Mouse (Mus musculus) liver, postnatal 0 days (tissue): Measurements from ENCODE around the gene Mkrn3. TPM values are rescaled to one million over a fixed set of nuclear protein-coding genes. Genes with fewer than 3 reads are reported as not detected.

Experiments
- ATAC-seq: fragments of 200-750 bp; cut with Nextera tagmentation; 2 replicates; pipeline ENCODE4 v1.8.0; 2017; ENCODE audit warnings: mild to moderate bottlenecking, moderate library complexity
- DNase-seq: peaks from one replicate; pipeline ENCODE4 v3.0.0-alpha.2; 2016
- H3K27ac ChIP-seq: fragments of 300-500 bp; sonication (generic); 2 replicates; pipeline ENCODE4 v1.5.1; 2014; ENCODE audit warnings: antibody characterized with exemption, moderate library complexity, mild to moderate bottlenecking, low read depth
- H3K27me3 ChIP-seq: fragments of 300-500 bp; sonication (generic); 2 replicates; pipeline ENCODE4 v1.6.1; 2014; ENCODE audit warnings: low read length, control low read depth, mixed read lengths; ENCODE audit not compliant: insufficient read depth
- H3K36me3 ChIP-seq: fragments of 300-500 bp; sonication (generic); replicated peaks from 2 replicates; pipeline ENCODE4 v1.6.1; 2014; ENCODE audit warnings: mild to moderate bottlenecking, control low read depth, low read length, moderate library complexity, mixed read lengths; ENCODE audit not compliant: insufficient read depth
- H3K4me1 ChIP-seq: fragments of 300-500 bp; sonication (generic); 2 replicates; pipeline ENCODE4 v1.6.1; 2014; ENCODE audit warnings: antibody characterized with exemption, mild to moderate bottlenecking, control low read depth; ENCODE audit not compliant: insufficient read depth
- H3K4me2 ChIP-seq: fragments of 300-500 bp; sonication (generic); 2 replicates; pipeline ENCODE4 v1.6.1; 2014; ENCODE audit warnings: low read depth, mild to moderate bottlenecking, low read length, moderate library complexity, mixed read lengths
- H3K4me3 ChIP-seq: fragments of 300-500 bp; sonication (generic); 2 replicates; pipeline ENCODE4 v1.5.1; 2014; ENCODE audit warnings: low read depth, low read length
- H3K9ac ChIP-seq: fragments of 300-500 bp; sonication (generic); replicated peaks from 2 replicates; pipeline ENCODE4 v1.6.1; 2014; ENCODE audit warnings: mild to moderate bottlenecking, moderate library complexity
- H3K9me3 ChIP-seq: fragments of 300-500 bp; sonication (generic); 2 replicates; pipeline ENCODE4 v1.6.1; 2016; ENCODE audit warnings: mild to moderate bottlenecking, control low read depth, low read length, mixed read lengths
- CTCF ChIP-seq: sonication (generic); IDR thresholded peaks from 2 replicates; pipeline ENCODE4 v1.5.1; 2016; ENCODE audit warnings: antibody characterized with exemption, low read depth
- EP300 ChIP-seq: IDR thresholded peaks from 2 replicates; pipeline ENCODE4 v1.6.1; 2016; ENCODE audit warnings: antibody characterized with exemption, low read depth, mild to moderate bottlenecking
- WGBS: fragments of 180-500 bp; shearing (Covaris S2); extraction: QIAGEN DNeasy Blood & Tissue Kit; methylation state at CpG from one replicate; pipeline ENCODE4 v1.1.7; 2014; ENCODE audit not compliant: insufficient replicate concordance; 5-methylcytosine and 5-hydroxymethylcytosine counted together
- polyA plus RNA-seq: library from polyadenylated mRNA; unstranded; fragments of >200 nt; fragmentation: Nextera tagmentation; extraction: Ambion mirVana; gene quantifications from 2 replicates; pipeline ENCODE4 v1.2.1, GENCODE M21; 2015

Mkrn3 gene
- polyA plus RNA-seq, 1 experiment from 2014 or later, result 0.36 TPM

GRCm38 (mm10) chr7:62419105-62419492, 840 bp downstream of the Mkrn3 start:
- ATAC-seq (no peak), DNase-seq (no peak)
- no peak for TF ChIP-seq EP300
- no peak for TF ChIP-seq CTCF
- H3K27ac ChIP-seq, result no peak overlapping the region
- no peaks in the 10 kb centered on the region for H3K36me3 ChIP-seq
- peak overlapping the region; percentile 78 for H3K4me2 ChIP-seq
- 63% methylated on average over 17 of the region's 17 CpGs for WGBS
- H3K9me3 ChIP-seq, result peaks cover 4% of the 10 kb centered on the region; the same call in 1 of the 2 replicates
- peaks cover 6% of the 10 kb centered on the region; the same call in 1 of the 2 replicates for H3K4me1 ChIP-seq
- H3K4me3 ChIP-seq, result peak overlapping the region; percentile 62
- no peaks in the 10 kb centered on the region for H3K27me3 ChIP-seq
- no peak overlapping the region for H3K9ac ChIP-seq

- 83% methylated on average over 9 of the region's 9 CpGs for WGBS
- Histone ChIP-seq H3K9ac (no peak overlapping the region), H3K27me3 (no peaks in the 10 kb centered on the region), H3K36me3 (no peaks in the 10 kb centered on the region), H3K9me3 (peaks cover 4% of the 10 kb centered on the region; the same call in 1 of the 2 replicates), H3K4me1 (peaks cover 6% of the 10 kb centered on the region; the same call in 1 of the 2 replicates), H3K27ac (no peak overlapping the region), H3K4me2 (no peak overlapping the region), H3K4me3 (no peak overlapping the region)
- DNase-seq, result no peak
- no peak for TF ChIP-seq CTCF
- no peak for TF ChIP-seq EP300
- no peak for ATAC-seq
Observed at GRCm38 (mm10) chr7:62418346-62418745, 1.6 kb downstream of the Mkrn3 start.

- Histone ChIP-seq H3K36me3 (no peaks in the 10 kb centered on the region), H3K9ac (no peak overlapping the region), H3K9me3 (peaks cover 4% of the 10 kb centered on the region; the same call in 1 of the 2 replicates), H3K27me3 (no peaks in the 10 kb centered on the region), H3K4me1 (peaks cover 6% of the 10 kb centered on the region; the same call in 1 of the 2 replicates), H3K4me3 (no peak overlapping the region), H3K27ac (no peak overlapping the region), H3K4me2 (no peak overlapping the region)
- DNase-seq (no peak), ATAC-seq (no peak)
- TF ChIP-seq CTCF (no peak), EP300 (no peak)
Observed at GRCm38 (mm10) chr7:62416173-62416572, 3.8 kb downstream of the Mkrn3 start.

GRCm38 (mm10) chr7:62415222-62415621, 4.7 kb downstream of the Mkrn3 start:
- no peak overlapping the region for H3K4me3 ChIP-seq
- TF ChIP-seq CTCF, result no peak
- TF ChIP-seq EP300, result no peak
- peaks cover 6% of the 10 kb centered on the region; the same call in 1 of the 2 replicates for H3K4me1 ChIP-seq
- no peaks in the 10 kb centered on the region for H3K36me3 ChIP-seq
- no peak overlapping the region for H3K27ac ChIP-seq
- H3K9ac ChIP-seq, result no peak overlapping the region
- ATAC-seq, result no peak
- H3K27me3 ChIP-seq, result no peaks in the 10 kb centered on the region
- no peak for DNase-seq
- H3K9me3 ChIP-seq, result no peaks in the 10 kb centered on the region
- 60% methylated on average over 1 of the region's 1 CpGs for WGBS
- H3K4me2 ChIP-seq, result no peak overlapping the region

- ATAC-seq (no peak), DNase-seq (no peak)
- Histone ChIP-seq H3K4me1 (no peaks in the 10 kb centered on the region), H3K4me2 (no peak overlapping the region), H3K9me3 (no peaks in the 10 kb centered on the region), H3K27me3 (no peaks in the 10 kb centered on the region), H3K4me3 (no peak overlapping the region), H3K36me3 (no peaks in the 10 kb centered on the region), H3K9ac (no peak overlapping the region), H3K27ac (no peak overlapping the region)
- TF ChIP-seq EP300, result no peak
- no peak for TF ChIP-seq CTCF
- 49% methylated on average over 3 of the region's 3 CpGs for WGBS
Observed at GRCm38 (mm10) chr7:62407803-62408202, 12.1 kb downstream of the Mkrn3 start.

GRCm38 (mm10) chr7:62406573-62407050, 13.3 kb downstream of the Mkrn3 start:
- Histone ChIP-seq H3K27ac (no peak overlapping the region), H3K4me1 (no peaks in the 10 kb centered on the region), H3K27me3 (no peaks in the 10 kb centered on the region), H3K4me2 (no peak overlapping the region), H3K36me3 (no peaks in the 10 kb centered on the region), H3K9ac (no peak overlapping the region), H3K9me3 (no peaks in the 10 kb centered on the region), H3K4me3 (no peak overlapping the region)
- no peak for TF ChIP-seq EP300
- TF ChIP-seq CTCF, result no peak
- 49% methylated on average over 19 of the region's 19 CpGs for WGBS
- no peak for DNase-seq
- ATAC-seq, result no peak

- Histone ChIP-seq H3K4me1 (no peaks in the 10 kb centered on the region), H3K36me3 (no peaks in the 10 kb centered on the region), H3K4me3 (no peak overlapping the region), H3K9me3 (no peaks in the 10 kb centered on the region), H3K4me2 (no peak overlapping the region), H3K27me3 (no peaks in the 10 kb centered on the region), H3K27ac (no peak overlapping the region), H3K9ac (no peak overlapping the region)
- DNase-seq (no peak), ATAC-seq (no peak)
- TF ChIP-seq CTCF (no peak), EP300 (no peak)
- 40% methylated on average over 1 of the region's 1 CpGs for WGBS
Observed at GRCm38 (mm10) chr7:62392202-62392601, 27.7 kb downstream of the Mkrn3 start.
